ENCODE assay signal across 8 mouse cellular contexts in genomic region chr11:19986871-19987755, GRCm38 (mm10).
A peak's percentile ranks its signal among the peaks of the same experiment; 100 is the strongest.
DNase-seq lines count a peak whose midpoint lies in the region; ATAC-seq and TF ChIP-seq lines count a peak whose summit lies in the region.

No protein-coding gene starts in this region.

- no peak for TF ChIP-seq CTCF in thymus, adult 2 months (IDR thresholded peaks at IDR 0.05; ENCODE audit: borderline replicate concordance, control insufficient read depth, extremely low read depth, insufficient read depth, low read length, poor library complexity)

- peak overlapping the region; percentile 46; the same call in 1 of the 2 replicates for H3K27ac ChIP-seq in midbrain, embryonic 10.5 days (replicated peaks)
- no peak overlapping the region for H3K27ac ChIP-seq in midbrain, embryonic 13.5 days
- H3K27ac ChIP-seq in hindbrain, embryonic 16.5 days (ENCODE audit: low read depth, low read length): no peak overlapping the region; the same call in 1 of the 2 replicates
- H3K27ac ChIP-seq in liver, embryonic 16.5 days (ENCODE audit: low read length): peak overlapping the region; percentile 60
- no peak overlapping the region for H3K27ac ChIP-seq in thymus, adult 2 months (ENCODE audit: control insufficient read depth, insufficient read depth, low read length)

- 0 out of 2 replicates have a peak, but pooled peaks cover 7% of the 10 kb centered on the region for H3K36me3 ChIP-seq in midbrain, embryonic 10.5 days
- no peaks in the 10 kb centered on the region for H3K36me3 ChIP-seq in midbrain, embryonic 13.5 days
- no peaks in the 10 kb centered on the region for H3K36me3 ChIP-seq in hindbrain, embryonic 16.5 days (ENCODE audit: control insufficient read depth, insufficient read depth, low read length)
- no peaks in the 10 kb centered on the region for H3K36me3 ChIP-seq in liver, embryonic 16.5 days (ENCODE audit: control insufficient read depth, insufficient read depth)
- H3K36me3 ChIP-seq in thymus, adult 2 months (ENCODE audit: control insufficient read depth, insufficient read depth, low read length): no peaks in the 10 kb centered on the region

- H3K9ac ChIP-seq in midbrain, embryonic 13.5 days (replicated peaks): no peak overlapping the region
- no peak overlapping the region for H3K9ac ChIP-seq in hindbrain, embryonic 16.5 days (ENCODE audit: low read depth, low read length)
- H3K9ac ChIP-seq in liver, embryonic 16.5 days (ENCODE audit: low read depth, low read length): no peak overlapping the region

- ATAC-seq in midbrain, embryonic 13.5 days: no peak
- peak; percentile 45 for ATAC-seq in hindbrain, embryonic 16.5 days
- ATAC-seq in liver, embryonic 16.5 days (ENCODE audit: low read depth): 0 out of 2 replicates have a peak, but pooled peaks have one; percentile 10

- peaks cover 79% of the 10 kb centered on the region for H3K4me1 ChIP-seq in midbrain, embryonic 10.5 days
- peaks cover 17% of the 10 kb centered on the region for H3K4me1 ChIP-seq in midbrain, embryonic 13.5 days (replicated peaks)
- H3K4me1 ChIP-seq in hindbrain, embryonic 16.5 days (ENCODE audit: control insufficient read depth, insufficient read depth, low read depth, low read length): peaks cover 26% of the 10 kb centered on the region
- H3K4me1 ChIP-seq in liver, embryonic 16.5 days (ENCODE audit: control insufficient read depth, low read depth, low read length): peaks cover 37% of the 10 kb centered on the region
- peaks cover 37% of the 10 kb centered on the region for H3K4me1 ChIP-seq in thymus, adult 2 months (replicated peaks; ENCODE audit: control insufficient read depth, insufficient read depth, low read length)

- H3K9me3 ChIP-seq in midbrain, embryonic 10.5 days (replicated peaks): no peaks in the 10 kb centered on the region
- no peaks in the 10 kb centered on the region for H3K9me3 ChIP-seq in midbrain, embryonic 13.5 days
- H3K9me3 ChIP-seq in hindbrain, embryonic 16.5 days (ENCODE audit: control insufficient read depth, low read length): no peaks in the 10 kb centered on the region
- no peaks in the 10 kb centered on the region for H3K9me3 ChIP-seq in liver, embryonic 16.5 days (replicated peaks; ENCODE audit: control insufficient read depth, low read length)

- H3K27me3 ChIP-seq in midbrain, embryonic 10.5 days (ENCODE audit: low read depth, poor library complexity, severe bottlenecking): no peaks in the 10 kb centered on the region
- no peaks in the 10 kb centered on the region for H3K27me3 ChIP-seq in midbrain, embryonic 13.5 days
- no peaks in the 10 kb centered on the region for H3K27me3 ChIP-seq in hindbrain, embryonic 16.5 days (replicated peaks; ENCODE audit: control insufficient read depth, insufficient read depth, low read length)
- no peaks in the 10 kb centered on the region for H3K27me3 ChIP-seq in liver, embryonic 16.5 days (ENCODE audit: control insufficient read depth, insufficient read depth, low read depth, low read length)
- H3K27me3 ChIP-seq in thymus, adult 2 months (ENCODE audit: control insufficient read depth, insufficient read depth, low read length): no peaks in the 10 kb centered on the region

- no peak for DNase-seq in midbrain, embryonic 10.5 days (ENCODE audit: low spot score)
- peak; percentile 52 for DNase-seq in embryo, embryonic 11 days
- DNase-seq in thymus, adult 2 months: no peak
- no peak for DNase-seq in left cerebral cortex, postnatal 25 days (ENCODE audit: low spot score in 2 of 2)
- no peak for DNase-seq in layer of hippocampus, postnatal 25 days (ENCODE audit: extremely low spot score in 1 of 2, low spot score in 1 of 2)

- 36% methylated on average over 17 of the region's 17 CpGs for WGBS in midbrain, embryonic 10.5 days
- WGBS in midbrain, embryonic 13.5 days: 34% methylated on average over 17 of the region's 17 CpGs
- 26% methylated on average over 17 of the region's 17 CpGs for WGBS in hindbrain, embryonic 16.5 days
- 15% methylated on average over 17 of the region's 17 CpGs for WGBS in liver, embryonic 16.5 days (ENCODE audit: insufficient replicate concordance)
- WGBS in thymus, adult 2 months: 46% methylated on average over 17 of the region's 17 CpGs

- H3K4me2 ChIP-seq in midbrain, embryonic 13.5 days (replicated peaks): no peak overlapping the region
- H3K4me2 ChIP-seq in hindbrain, embryonic 16.5 days (ENCODE audit: low read length): peak overlapping the region; percentile 6; the same call in 1 of the 2 replicates
- H3K4me2 ChIP-seq in liver, embryonic 16.5 days (ENCODE audit: low read depth, low read length): peak overlapping the region; percentile 37

- H3K4me3 ChIP-seq in midbrain, embryonic 10.5 days: no peak overlapping the region
- no peak overlapping the region for H3K4me3 ChIP-seq in midbrain, embryonic 13.5 days (replicated peaks)
- H3K4me3 ChIP-seq in hindbrain, embryonic 16.5 days (ENCODE audit: low read length): no peak overlapping the region
- H3K4me3 ChIP-seq in liver, embryonic 16.5 days (ENCODE audit: low read depth, low read length): no peak overlapping the region
- no peak overlapping the region for H3K4me3 ChIP-seq in thymus, adult 2 months (ENCODE audit: control insufficient read depth, insufficient read depth, low read length)

- TF ChIP-seq POLR2A in thymus, adult 2 months (IDR thresholded peaks at IDR 0.05; ENCODE audit: control insufficient read depth, extremely low read depth, insufficient read depth, low read length, poor library complexity): no peak

- intact Hi-C loops in left cerebral cortex, postnatal 25 days (cut with DNase I): no loop called here

Comparison
In these comparisons a context has a peak if more than half of its experiments do, and no peak if none do; other contexts are left out.
1. H3K27ac ChIP-seq: peak in midbrain, embryonic 10.5 days (single experiment) and liver, embryonic 16.5 days (single experiment); none in midbrain, embryonic 13.5 days (single experiment), hindbrain, embryonic 16.5 days (single experiment) and thymus, adult 2 months (single experiment).